Mouse (Mus musculus) thymus, postnatal 10 days (tissue): ENCODE measurements around the gene Tap2.
"Not testable (repeated sequence)": the region's sequence is repeated elsewhere in the genome, so short reads cannot be mapped to it uniquely, and the experiment has no call there.

ENCODE experiments used
- DNase-seq, 2 experiments: peaks; one replicate each; pipeline ENCODE4 v3.0.0; 2021; ENCODE audit warnings: low spot score in 2 of 2

The Tap2 gene

DNA sequence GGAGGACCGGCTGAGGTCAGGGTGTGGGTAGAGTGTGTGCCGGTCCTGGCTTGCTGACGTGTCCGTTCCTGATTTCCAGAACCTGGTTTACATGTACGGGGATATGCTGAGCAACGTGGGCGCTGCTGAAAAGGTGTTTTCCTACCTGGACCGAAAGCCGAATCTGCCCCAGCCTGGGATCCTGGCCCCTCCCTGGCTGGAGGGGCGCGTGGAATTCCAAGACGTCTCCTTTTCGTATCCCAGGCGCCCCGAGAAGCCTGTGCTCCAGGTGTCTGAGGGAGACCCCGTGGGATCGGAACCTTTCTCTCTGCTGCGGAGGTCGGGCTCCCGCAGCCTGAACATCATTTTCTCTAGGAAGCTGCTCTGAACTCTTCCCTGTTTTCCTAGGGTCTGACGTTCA is 10.6 kb downstream of the Tap2 start:
- peak; percentile 2 for DNase-seq

DNA sequence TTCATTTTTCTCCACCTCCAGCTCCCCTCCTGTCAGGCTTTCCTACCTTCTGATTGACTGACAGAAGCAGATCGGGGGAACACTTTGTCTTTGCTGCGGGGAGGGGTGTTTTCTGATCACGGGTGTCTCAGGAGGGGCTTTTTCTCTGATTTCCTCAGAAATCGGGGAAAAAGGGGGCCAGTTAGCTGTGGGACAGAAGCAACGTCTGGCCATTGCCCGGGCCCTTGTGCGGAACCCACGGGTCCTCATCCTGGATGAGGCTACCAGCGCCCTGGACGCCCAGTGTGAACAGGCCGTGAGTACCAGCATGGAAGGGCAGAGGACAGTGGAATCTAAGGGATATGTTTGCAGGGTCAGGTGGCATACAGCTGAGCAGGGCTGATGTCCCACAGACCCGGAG is 11.8 kb downstream of the Tap2 start:
- peak; percentile 2 for DNase-seq

DNA sequence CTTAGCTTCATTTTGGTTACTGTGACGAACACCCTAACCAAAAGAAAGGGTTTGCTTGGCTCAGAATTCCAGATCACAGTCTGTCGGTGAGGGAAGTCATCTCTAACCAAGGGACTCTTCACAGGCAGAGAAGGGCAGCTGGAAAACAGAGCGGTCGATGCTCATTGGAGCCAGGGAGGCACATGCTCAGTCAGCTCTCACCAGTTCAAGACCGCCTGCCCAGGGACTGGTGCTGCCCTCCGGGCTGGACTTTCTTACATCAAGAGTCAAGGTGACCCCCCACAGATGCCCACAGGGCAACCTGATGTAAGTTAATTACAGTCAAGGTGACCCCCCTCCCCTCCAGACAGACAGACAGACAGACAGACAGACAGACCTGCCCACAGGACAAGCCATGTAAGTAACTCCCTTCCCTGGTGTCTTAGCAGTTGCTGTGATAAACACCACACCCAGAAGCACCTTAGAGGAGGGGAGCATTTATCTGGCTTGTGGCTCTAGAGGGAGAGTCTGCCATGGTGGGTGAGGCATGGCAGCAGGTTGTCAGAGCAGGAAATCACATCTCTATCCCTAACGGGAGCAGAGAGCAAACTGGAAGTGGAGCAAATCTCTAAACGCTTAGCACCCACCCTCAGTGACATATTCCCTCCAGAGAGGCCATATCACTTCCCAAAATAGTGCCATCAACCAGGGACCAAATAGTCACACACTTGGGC is 14.0 kb downstream of the Tap2 start:
- DNase-seq: peak; percentile 3 to 6

DNA sequence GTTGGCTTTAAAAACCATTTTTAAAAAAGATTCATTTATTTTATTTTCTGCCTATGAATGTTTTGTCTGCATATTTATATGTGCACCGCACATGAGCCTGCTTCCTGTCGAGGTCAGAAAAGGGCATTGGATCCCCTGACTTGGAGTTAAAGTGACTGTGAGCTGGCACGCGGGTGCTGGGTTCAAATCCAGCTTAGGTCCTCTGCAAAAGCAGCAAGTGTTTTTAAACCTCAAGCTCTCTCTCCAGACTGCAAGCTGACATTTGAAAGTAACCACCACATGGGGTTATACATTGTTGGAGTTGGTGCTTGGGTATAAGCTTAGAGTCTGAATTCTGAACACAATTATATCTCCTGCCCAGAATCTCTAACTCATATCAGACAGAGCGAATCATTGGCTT is 14.7 kb downstream of the Tap2 start:
- DNase-seq: peak; percentile 2 to 3

DNA sequence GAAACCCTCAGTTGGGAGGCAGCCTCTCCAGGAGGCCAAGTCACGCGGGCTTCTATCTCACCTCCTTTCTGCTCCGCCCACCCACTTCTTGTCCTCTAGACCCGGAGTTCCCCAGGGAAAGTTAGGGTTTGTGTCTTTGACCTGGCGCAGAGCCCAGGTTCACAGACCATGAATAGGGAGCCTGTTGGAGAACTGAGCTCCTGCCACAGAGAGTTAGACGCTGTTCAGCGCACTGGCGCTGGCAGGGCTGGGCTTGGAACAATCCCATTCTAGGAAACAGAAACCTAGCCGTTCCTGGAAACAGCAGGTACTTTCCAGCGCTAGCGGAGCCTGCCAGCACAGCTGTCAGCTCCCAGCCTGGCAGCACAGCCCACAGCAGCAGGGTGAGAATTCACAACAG is 15.3 kb downstream of the Tap2 start:
- DNase-seq: peak; percentile 12 to 13

DNA sequence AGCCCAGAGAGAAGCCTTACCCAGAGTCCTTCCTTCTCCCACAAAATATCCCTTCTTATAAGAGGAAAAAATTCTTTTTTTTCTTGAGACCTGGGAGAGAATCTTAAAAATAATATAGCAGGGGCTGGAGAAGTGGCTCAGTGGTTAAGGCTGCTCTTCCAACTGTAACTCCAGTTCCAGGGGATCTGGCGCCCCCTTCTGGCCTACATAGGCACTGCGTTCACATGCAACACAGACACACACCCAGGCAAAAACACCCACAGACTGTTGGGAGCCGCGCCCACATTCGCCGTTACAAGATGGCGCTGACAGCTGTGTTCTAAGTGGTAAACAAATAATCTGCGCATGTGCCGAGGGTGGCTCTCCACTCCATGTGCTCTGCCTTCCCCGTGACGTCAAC is 15.8 kb downstream of the Tap2 start:
- peak; percentile 70 to 88 for DNase-seq

DNA sequence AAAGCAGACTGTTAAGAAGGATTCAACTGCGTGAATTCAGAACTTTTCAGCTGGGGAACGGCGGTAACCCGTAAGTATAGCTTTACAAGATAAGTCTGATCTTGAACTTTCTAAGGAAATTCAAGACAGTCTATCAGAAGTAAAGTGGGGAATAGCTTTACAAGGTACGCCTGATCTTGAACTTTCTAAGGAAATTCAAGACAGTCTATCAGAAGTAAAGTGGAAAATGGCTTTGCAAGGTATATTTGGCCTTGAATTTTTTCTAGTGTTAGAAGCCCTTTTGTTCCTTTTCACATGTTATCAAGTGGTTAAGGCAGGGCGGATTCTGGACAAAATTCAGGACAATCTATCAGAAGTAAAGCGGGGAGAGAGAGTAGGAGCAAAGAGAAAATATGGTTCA is 16.5 kb downstream of the Tap2 start:
- peak; percentile 3 to 49 for DNase-seq

DNA sequence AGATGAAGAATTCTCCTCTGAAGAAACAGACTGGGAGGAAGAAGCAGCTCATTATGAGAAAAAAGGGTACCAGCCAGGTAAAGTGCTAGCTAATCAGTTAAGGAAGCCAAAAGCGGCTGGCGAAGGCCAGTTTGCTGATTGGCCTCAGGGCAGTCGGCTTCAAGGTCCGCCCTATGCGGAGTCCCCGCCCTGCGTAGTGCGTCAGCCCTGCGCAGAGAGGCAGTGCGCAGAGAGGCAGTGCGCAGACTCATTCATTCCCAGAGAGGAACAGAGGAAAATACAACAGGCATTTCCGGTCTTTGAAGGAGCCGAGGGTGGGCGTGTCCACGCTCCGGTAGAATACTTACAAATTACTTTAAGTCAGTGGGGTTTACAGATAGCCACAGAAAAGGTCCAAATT is 17.1 kb downstream of the Tap2 start:
- not testable (repeated sequence) for DNase-seq

DNA sequence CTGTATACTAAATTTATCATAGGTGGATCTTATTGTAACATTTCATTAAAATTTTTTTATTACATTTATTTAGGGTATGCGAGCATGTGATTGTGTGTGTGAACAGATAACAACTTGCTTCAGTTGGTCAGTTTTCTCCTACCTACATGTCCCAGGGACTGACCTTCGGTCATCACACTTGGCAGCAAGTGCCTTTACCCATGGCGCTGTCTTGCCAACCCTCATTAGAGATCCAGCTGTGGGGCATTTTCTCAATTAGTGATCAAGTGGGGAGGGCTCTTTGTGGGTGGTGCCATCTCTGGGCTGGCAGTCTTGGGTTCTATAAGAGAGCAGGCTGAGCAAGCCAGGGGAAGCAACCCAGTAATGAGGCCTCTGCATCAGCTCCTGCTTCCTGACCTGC is 21.5 kb downstream of the Tap2 start:
- peak; percentile 2 for DNase-seq

DNA sequence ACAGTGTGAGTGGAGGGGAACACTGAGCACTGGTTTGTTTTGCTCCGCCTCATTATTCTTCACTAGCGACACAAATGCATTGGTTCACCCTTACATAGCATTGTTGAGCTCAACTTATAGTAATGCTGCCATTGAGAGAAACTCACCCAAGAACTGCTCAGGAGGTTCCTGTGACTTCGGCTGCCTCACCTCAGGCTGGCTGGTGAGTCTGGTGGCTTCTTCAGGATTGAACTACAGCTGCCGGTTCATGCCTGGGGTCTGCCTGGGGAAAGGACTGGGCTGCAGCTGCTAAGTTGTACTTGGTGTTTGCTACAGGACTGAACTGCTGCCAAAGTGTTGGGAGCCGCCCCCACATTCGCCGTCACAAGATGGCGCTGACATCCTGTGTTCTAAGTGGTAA is 22.1 kb downstream of the Tap2 start:
- DNase-seq: peak; percentile 2

DNA sequence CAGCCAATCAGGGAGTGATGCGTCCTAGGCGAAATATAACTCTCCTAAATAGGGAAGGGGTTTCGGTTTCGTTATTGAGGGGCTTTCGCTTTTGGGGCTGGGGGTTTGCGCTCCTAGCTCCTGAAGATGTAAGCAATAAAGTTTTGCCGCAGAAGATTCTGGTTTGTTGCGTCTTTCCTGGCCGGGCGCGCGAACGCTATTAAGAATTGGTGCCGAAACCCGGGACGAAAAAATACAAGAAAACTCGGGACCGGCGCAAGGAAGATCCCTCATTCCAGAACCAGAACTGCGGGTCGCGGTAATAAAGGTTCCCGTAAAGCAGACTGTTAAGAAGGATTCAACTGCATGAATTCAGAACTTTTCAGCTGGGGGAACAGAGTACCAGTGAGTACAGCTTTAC is 22.6 kb downstream of the Tap2 start:
- peak; percentile 4 to 12 for DNase-seq

DNA sequence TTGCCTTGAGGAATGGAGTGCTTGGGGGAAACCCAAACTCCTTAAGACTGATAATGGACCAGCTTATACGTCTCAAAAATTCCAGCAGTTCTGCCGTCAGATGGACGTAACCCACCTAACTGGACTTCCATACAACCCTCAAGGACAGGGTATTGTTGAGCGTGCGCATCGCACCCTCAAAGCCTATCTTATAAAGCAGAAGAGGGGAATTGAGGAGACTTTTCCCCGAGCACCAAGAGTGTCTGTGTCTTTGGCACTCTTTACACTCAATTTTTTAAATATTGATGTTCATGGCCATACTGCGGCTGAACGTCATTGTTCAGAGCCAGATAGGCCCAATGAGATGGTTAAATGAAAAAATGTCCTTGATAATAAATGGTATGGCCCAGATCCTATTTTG is 27.6 kb downstream of the Tap2 start:
- peak in 1 of 2 experiments; percentile 2 for DNase-seq

DNA sequence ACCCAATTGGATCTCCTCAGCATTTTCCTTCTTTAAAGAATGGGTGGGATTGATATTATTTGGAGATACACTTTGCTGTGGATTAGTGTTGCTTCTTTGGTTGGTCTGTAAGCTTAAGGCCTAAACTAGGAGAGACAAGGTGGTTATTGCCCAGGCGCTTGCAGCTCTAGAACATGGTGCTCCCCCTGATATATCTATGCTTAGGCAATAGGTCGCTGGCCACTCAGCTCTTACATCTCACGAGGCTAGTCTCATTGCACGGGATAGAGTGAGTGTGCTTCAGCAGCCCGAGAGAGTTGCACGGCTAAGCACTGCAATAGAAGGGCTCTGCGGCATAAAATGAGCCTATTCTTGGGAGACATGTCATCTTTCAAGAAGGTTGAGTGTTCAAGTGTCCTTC is 28.7 kb downstream of the Tap2 start:
- DNase-seq: not testable (repeated sequence)

DNA sequence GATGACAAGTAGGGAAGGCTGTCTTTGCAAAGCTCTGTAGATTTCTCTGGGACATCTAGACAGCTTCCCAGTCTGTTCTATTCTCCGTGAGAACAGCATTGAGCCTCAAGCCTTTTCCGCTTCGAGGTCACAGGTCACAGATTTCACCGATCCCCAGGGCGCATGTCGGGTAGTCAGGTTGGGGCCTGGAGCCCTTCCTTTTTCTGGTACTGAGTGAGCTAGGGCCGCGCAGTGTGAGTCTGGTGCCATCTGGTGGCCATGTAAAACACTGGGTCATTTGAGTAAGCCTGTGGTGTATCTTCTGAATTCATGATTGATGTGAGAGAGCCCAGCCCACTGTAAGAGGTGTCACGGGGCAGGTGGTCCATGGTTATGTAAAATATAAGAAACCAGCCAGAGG is 31.6 kb downstream of the Tap2 start:
- peak; percentile 84 to 89 for DNase-seq

DNA sequence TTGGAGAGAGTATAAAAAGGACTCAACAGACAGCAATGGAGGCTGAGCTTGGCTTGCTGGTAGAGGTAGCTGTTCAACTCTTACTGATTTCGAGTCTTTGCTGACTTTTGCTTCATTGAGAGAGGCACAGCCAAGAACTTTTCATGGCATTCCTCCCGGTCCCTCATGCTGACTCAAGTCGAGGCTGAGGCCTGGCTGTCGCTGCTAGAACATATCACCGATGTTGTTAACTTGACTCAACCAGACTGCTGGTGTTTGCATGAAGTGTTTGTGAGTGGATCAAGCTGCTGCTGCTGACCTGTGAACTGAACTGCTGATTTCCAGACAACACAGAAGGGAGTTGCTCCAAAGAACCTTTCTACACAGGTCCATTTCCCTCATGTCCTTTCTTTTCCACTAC is 33.4 kb downstream of the Tap2 start:
- no peak for DNase-seq

DNA sequence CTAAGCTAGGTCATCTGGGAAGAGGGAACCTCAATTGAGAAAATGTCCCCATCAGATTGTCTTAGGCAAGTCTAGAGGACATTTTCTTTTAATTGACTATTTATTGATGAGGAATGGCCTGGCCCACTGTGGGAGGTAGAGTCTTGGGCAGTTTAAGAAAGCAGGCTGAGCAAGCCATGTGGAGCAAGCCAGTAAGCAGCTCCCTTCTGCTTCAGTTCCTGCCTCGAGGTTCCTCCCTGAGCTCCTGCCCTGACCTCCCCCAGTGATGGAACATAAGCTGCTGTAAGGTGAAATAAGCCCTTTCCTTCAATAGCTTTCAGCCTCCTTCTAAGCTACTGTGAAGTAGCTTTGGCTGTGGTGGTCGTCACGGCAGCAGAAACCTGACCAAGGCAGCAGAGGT is 34.4 kb downstream of the Tap2 start:
- no peak for DNase-seq

DNA sequence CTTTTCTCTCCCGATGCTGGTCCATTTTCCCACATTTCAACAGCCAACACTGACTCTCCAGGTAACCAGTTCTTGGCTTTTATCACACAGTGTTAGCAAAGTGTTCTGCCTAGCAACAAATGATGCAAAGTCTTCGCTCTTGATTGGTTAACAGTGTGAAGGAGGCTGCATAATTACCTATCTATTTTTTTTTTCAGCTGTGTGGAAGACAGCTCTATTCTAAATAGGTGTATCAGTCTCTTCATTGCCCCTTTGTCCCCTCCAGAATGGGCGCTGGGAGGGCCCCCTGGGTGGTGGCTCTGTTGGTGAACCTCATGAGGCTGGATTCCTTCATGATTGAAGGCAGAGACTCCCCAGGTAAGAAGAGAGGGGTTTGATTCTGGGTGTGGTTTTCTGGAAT is 35.4 kb downstream of the Tap2 start, which contains the start of gene H2-Ob:
Gene H2-Ob, plus strand, starts transcription at position 198 of the 400 bp plus-strand sequence.
- peak; percentile 54 to 72 for DNase-seq

DNA sequence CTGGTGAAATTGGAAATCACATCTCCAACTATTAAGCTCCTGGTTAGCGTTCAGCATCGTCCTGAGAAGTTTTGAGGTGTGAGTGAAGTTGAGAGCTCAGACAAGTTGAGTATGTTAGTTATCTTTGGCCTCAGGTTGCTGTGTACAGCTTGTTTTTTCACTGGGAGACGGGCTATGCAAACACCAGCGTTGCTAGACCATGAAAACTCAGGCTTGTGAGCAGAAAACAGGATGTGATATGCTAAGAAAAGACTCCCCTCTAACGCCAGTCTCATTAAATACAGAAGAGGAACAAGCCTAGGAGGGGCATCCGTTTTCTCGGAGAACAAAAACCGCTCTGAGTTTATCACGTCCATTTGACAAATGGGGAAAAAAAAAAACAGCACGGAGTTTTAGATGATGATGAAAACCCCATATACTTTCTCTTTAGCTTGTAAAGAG is 36.3 kb downstream of the Tap2 start:
- DNase-seq: no peak

DNA sequence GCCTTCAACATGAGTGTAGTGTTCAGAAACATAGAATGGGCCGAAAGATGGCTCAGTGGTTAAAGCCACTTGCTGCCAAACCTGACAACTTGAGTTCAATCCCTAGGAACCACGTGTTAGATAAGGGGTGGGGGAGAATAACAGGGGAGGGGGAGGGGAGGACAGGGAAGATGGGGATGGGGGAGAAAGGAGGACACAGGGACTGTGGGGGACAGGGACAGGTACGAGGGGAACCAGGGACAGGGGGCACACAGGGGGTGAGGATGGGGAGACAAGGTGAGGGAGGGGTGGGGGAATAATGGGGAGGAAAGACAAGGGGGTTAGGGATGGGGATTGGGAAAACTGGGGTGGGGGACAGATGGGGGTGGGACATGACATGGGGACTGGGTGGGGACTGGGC is 37.0 kb downstream of the Tap2 start:
- no peak for DNase-seq

DNA sequence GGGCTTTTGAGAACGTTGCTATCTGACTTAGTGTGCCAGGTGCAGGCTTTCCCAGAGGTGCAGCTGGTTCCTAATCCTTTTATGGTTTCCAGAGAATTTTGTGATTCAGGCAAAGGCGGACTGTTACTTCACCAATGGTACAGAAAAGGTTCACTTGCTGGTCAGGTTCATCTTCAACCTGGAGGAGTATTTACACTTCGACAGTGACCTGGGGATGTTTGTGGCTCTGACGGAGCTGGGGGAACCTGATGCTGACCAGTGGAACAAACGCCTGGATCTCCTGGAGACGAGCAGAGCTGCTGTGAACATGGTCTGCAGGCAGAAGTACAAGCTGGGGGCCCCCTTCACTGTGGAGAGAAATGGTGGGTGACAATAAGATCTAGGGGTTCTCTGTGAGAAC is 37.6 kb downstream of the Tap2 start:
- DNase-seq: no peak

DNA sequence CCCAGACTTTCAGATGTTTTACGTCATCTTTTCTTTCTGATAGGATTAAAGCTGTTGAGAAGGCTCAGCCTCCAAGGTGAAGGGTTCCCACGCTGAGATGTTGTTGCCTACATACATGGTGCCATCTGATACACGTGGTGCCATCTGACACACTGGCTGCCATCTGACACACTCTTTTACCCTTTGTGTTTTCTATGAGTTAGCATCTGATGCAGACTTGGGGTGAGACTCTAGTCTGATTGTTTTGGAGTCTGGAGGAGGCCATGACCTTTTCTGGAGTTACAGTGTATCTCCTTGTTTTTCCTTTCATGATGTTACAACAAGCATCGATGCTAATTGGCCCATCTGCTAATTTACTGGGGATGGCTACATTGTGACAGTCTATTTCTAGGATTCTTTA is 41.3 kb downstream of the Tap2 start:
- no peak for DNase-seq

DNA sequence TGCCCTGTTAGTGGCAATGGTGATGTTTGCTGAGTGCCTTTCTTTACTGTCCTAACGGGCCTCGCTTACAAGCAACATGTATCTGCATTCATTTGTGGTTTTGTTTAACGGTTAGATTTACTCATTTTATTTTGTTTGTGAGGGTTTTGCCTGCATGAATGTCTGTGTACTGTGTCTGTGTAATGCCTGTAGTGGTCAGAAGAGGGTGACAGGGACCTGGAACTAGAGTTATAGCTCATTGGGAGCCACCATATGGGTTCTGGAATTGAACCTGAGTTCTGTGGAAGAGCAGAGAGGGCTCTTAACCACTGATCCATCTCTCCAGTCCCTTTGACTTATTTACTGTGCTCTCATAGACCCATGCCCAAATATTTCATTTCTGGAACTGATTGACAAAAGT is 43.7 kb downstream of the Tap2 start:
- no peak for DNase-seq

DNA sequence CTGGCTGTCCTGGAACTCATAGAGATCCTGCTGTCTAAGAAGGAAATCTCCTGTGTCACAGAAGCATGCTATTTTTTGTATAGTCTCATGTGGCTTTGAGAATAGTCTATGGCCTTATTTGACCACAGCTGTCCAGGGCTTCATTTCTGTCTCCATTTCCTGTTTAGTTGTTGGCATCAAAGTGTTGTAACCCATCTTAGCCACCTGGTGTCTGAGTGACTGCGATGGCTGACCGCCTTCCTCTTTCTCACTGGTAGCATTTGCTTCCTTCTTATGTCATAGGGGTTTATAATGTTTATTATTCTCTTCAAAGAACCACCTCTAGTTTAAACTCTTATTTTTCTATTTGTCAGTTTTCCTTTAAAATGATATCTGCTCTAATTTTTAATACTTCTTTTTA is 45.4 kb downstream of the Tap2 start:
- no peak for DNase-seq

DNA sequence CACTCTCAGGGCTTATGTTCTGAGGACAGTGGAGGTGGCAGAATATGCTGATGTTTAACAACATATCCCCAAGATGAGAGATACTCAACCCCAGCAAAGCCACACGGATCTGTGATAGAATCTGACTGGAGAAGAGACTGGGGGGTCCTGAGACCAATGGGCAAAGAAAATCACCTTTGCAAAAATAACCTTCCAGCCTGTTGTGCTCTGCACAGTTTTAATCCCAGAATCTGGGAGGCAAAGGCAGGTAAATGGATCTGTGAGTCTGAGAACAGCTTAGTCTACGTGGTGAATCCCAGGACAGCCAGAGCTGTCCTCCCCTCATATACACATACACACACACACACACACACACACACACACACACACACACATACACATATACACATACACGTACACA is 46.0 kb downstream of the Tap2 start:
- no peak for DNase-seq
